14 mouse cellular contexts compared by ENCODE assay signal in the genomic region with DNA sequence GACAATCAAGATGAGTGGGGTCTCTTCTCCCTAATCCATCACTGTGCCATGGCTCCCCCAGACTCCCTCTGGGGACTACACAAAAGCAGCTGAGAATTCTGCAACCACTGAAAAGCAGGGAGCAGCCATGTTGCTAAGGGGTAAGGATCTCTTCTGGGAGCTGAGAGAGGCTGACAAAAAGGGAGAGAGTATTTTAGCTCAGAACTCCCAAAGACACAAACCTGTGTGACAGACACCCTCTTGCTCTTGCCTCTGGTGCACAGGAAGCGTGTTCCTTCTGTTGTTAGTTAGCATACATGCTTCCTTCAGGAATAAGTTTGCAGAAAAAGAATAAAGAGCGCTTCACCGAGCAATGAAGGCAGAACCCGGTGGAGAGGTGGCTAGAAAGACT. TPM values are rescaled to one million over a fixed set of nuclear protein-coding genes. Genes with fewer than 3 reads are reported as not detected.
DNase-seq lines count a peak whose midpoint lies in the region; ATAC-seq lines count a peak whose summit lies in the region.
"Had no signal": no experiment of that assay in that cellular context is flagged by ENCODE, and none has a peak within 500 bp of the region (broad histone marks: within the 10 kb centered on the region; RNA-seq: fewer than 3 reads in every experiment).

No protein-coding gene starts in this region.

- no peaks in the 10 kb centered on the region for H3K36me3 ChIP-seq in lung, embryonic 16.5 days (ENCODE audit: control insufficient read depth, insufficient read depth, low read length)
- no peaks in the 10 kb centered on the region for H3K36me3 ChIP-seq in forebrain, embryonic 11.5 days (ENCODE audit: control insufficient read depth, insufficient read depth, low read length)
- H3K36me3 ChIP-seq in hindbrain, embryonic 16.5 days (ENCODE audit: control insufficient read depth, insufficient read depth, low read length), result no peaks in the 10 kb centered on the region
- H3K36me3 ChIP-seq in neural tube, embryonic 13.5 days, result no peaks in the 10 kb centered on the region

- no peaks in the 10 kb centered on the region for H3K9me3 ChIP-seq in lung, embryonic 16.5 days (ENCODE audit: control insufficient read depth, low read length)
- H3K9me3 ChIP-seq in forebrain, embryonic 11.5 days (ENCODE audit: control insufficient read depth, low read length), result no peaks in the 10 kb centered on the region
- no peaks in the 10 kb centered on the region for H3K9me3 ChIP-seq in hindbrain, embryonic 16.5 days (ENCODE audit: control insufficient read depth, low read length)
- no peaks in the 10 kb centered on the region for H3K9me3 ChIP-seq in neural tube, embryonic 13.5 days

- 46% methylated on average over 4 of the region's 4 CpGs for WGBS in lung, embryonic 16.5 days
- 27% methylated on average over 4 of the region's 4 CpGs for WGBS in forebrain, embryonic 11.5 days
- WGBS in hindbrain, embryonic 16.5 days, result 16% methylated on average over 4 of the region's 4 CpGs
- WGBS in neural tube, embryonic 13.5 days, result 33% methylated on average over 4 of the region's 4 CpGs

- no peak overlapping the region for H3K4me2 ChIP-seq in lung, embryonic 16.5 days (ENCODE audit: low read depth, low read length)
- H3K4me2 ChIP-seq in forebrain, embryonic 11.5 days (ENCODE audit: low read depth, low read length, severe bottlenecking), result peak overlapping the region; percentile 77; the same call in 1 of the 2 replicates
- H3K4me2 ChIP-seq in hindbrain, embryonic 16.5 days (ENCODE audit: low read length), result peak overlapping the region; percentile 63
- peak overlapping the region; percentile 69 for H3K4me2 ChIP-seq in neural tube, embryonic 13.5 days

- H3K27ac ChIP-seq in lung, embryonic 16.5 days (ENCODE audit: low read length), result no peak overlapping the region
- no peak overlapping the region for H3K27ac ChIP-seq in forebrain, embryonic 11.5 days (ENCODE audit: low read depth, low read length)
- H3K27ac ChIP-seq in hindbrain, embryonic 16.5 days (ENCODE audit: low read depth, low read length), result peak overlapping the region; percentile 67
- peak overlapping the region; percentile 59 for H3K27ac ChIP-seq in neural tube, embryonic 13.5 days (replicated peaks)
- H3K27ac ChIP-seq: kidney, postnatal 0 days had no signal

- DNase-seq in lung, postnatal 14 days, result no peak
- no peak for DNase-seq in forebrain, embryonic 11.5 days (ENCODE audit: low spot score)
- no peak for DNase-seq in adrenal gland, adult 8-10 months
- no peak for DNase-seq in spleen, postnatal 4 days (ENCODE audit: low spot score in 2 of 2)
- DNase-seq in kidney, postnatal 10 days, result no peak
- DNase-seq: heart, adult 18-20 months; heart, postnatal 4 days; lung, adult 18-20 months; thymus, postnatal 4 days had no signal

- no peak for ATAC-seq in lung, embryonic 16.5 days (ENCODE audit: low read depth)
- ATAC-seq in forebrain, embryonic 11.5 days (replicated peaks; ENCODE audit: low FRiP score), result no peak
- ATAC-seq in hindbrain, embryonic 16.5 days, result no peak
- no peak for ATAC-seq in neural tube, embryonic 13.5 days (ENCODE audit: low read depth)

- H3K27me3 ChIP-seq in lung, embryonic 16.5 days (ENCODE audit: control insufficient read depth, insufficient read depth, low read depth, low read length), result no peaks in the 10 kb centered on the region
- no peaks in the 10 kb centered on the region for H3K27me3 ChIP-seq in forebrain, embryonic 11.5 days (ENCODE audit: control insufficient read depth, insufficient read depth, low read length)
- no peaks in the 10 kb centered on the region for H3K27me3 ChIP-seq in hindbrain, embryonic 16.5 days (replicated peaks; ENCODE audit: control insufficient read depth, insufficient read depth, low read length)
- H3K27me3 ChIP-seq in neural tube, embryonic 13.5 days, result no peaks in the 10 kb centered on the region

- H3K9ac ChIP-seq in lung, embryonic 16.5 days (ENCODE audit: low read length), result 0 out of 2 replicates have a peak overlapping the region, but pooled peaks have one; percentile 6
- peak overlapping the region; percentile 7 for H3K9ac ChIP-seq in forebrain, embryonic 11.5 days (ENCODE audit: low read length)
- H3K9ac ChIP-seq in hindbrain, embryonic 16.5 days (ENCODE audit: low read depth, low read length), result peak overlapping the region; percentile 39
- peak overlapping the region; percentile 80 for H3K9ac ChIP-seq in neural tube, embryonic 13.5 days

- peaks cover 22% of the 10 kb centered on the region for H3K4me1 ChIP-seq in lung, embryonic 16.5 days (replicated peaks; ENCODE audit: control insufficient read depth, insufficient read depth, low read length)
- peaks cover 14% of the 10 kb centered on the region for H3K4me1 ChIP-seq in forebrain, embryonic 11.5 days (replicated peaks; ENCODE audit: control insufficient read depth, insufficient read depth, low read length)
- H3K4me1 ChIP-seq in hindbrain, embryonic 16.5 days (ENCODE audit: control insufficient read depth, insufficient read depth, low read depth, low read length), result peaks cover 53% of the 10 kb centered on the region
- peaks cover 89% of the 10 kb centered on the region for H3K4me1 ChIP-seq in neural tube, embryonic 13.5 days (replicated peaks)

- H3K4me3 ChIP-seq in lung, embryonic 16.5 days (ENCODE audit: low read length), result no peak overlapping the region
- no peak overlapping the region; the same call in 1 of the 2 replicates for H3K4me3 ChIP-seq in forebrain, embryonic 11.5 days (ENCODE audit: low read depth, low read length)
- peak overlapping the region; percentile 55 for H3K4me3 ChIP-seq in hindbrain, embryonic 16.5 days (ENCODE audit: low read length)
- H3K4me3 ChIP-seq in neural tube, embryonic 13.5 days, result peak overlapping the region; percentile 61

RNA-seq across cellular contexts. Expression of gene Gm6525, which starts 44.1 kb away (rescaled TPM):
- polyA plus RNA-seq in lung, embryonic 16.5 days (2015; fragmentation: Nextera tagmentation; extraction: Ambion mirVana), result 0.98 and 1.2 TPM in 2 replicates
- polyA plus RNA-seq in forebrain, embryonic 11.5 days (2014; fragmentation: Nextera tagmentation; extraction: Ambion mirVana), result 0.43 and 1.1 TPM in 2 replicates
- 1.6 and 1.8 TPM in 2 replicates for polyA plus RNA-seq in hindbrain, embryonic 16.5 days (2015; fragmentation: Nextera tagmentation; extraction: Ambion mirVana)
- 2.0 and 3.5 TPM in 2 replicates for polyA plus RNA-seq in neural tube, embryonic 13.5 days (2015; fragmentation: Nextera tagmentation; extraction: Ambion mirVana)
- total RNA-seq in adrenal gland, adult 8-10 months (2022), result not detected
- total RNA-seq: heart, adult 18-20 months; heart, postnatal 4 days; monocyte, adult 5-6 weeks had no signal

Comparison
In these comparisons a context has a peak if more than half of its experiments do, and no peak if none do; other contexts are left out.
1. H3K27ac ChIP-seq: peak in hindbrain, embryonic 16.5 days (single experiment) and neural tube, embryonic 13.5 days (single experiment); none in lung, embryonic 16.5 days (single experiment) and forebrain, embryonic 11.5 days (single experiment).
2. H3K4me3 ChIP-seq: peak in hindbrain, embryonic 16.5 days (single experiment) and neural tube, embryonic 13.5 days (single experiment); none in lung, embryonic 16.5 days (single experiment) and forebrain, embryonic 11.5 days (single experiment).
3. H3K9ac ChIP-seq: peak in every context shown above with its lines; median percentile 80 in neural tube, embryonic 13.5 days; 39 in hindbrain, embryonic 16.5 days; 7 in forebrain, embryonic 11.5 days; 6 in lung, embryonic 16.5 days.